Mouse (Mus musculus): ENCODE results near the gene She. TPM values are rescaled to one million over a fixed set of nuclear protein-coding genes. Genes with fewer than 3 reads are reported as not detected.

The She gene
- total and polyA plus RNA-seq, 2 experiments from 2014 or later, result 4.6 to 11.9 TPM

GRCm38 (mm10) chr3:89907846-89908245 is 76.7 kb downstream of the She start:
- Histone ChIP-seq H3K4me2 (ENCODE audit: low read depth, low read length) (no peak overlapping the region), H3K9me3 (replicated peaks; ENCODE audit: control insufficient read depth, low read length) (no peaks in the 10 kb centered on the region), H3K27me3 (ENCODE audit: control insufficient read depth, insufficient read depth, low read length) (peaks cover 15% of the 10 kb centered on the region), H3K9ac (replicated peaks; ENCODE audit: low read depth, low read length) (no peak overlapping the region), H3K27ac (ENCODE audit: low read depth) (no peak overlapping the region), H3K36me3 (replicated peaks; ENCODE audit: control insufficient read depth, insufficient read depth, low read length) (no peaks in the 10 kb centered on the region), H3K4me3 (ENCODE audit: low read depth, low read length) (no peak overlapping the region), H3K4me1 (ENCODE audit: control insufficient read depth, insufficient read depth) (peaks cover 4% of the 10 kb centered on the region; the same call in 1 of the 2 replicates)
- no peak for DNase-seq (ENCODE audit: low spot score)
- WGBS, result 79% methylated on average over 3 of the region's 3 CpGs
- TF ChIP-seq EP300 (IDR thresholded peaks at IDR 0.05; ENCODE audit: low read depth) (no peak), CTCF (IDR thresholded peaks at IDR 0.05; ENCODE audit: low read depth) (no peak)
- no peak for ATAC-seq (ENCODE audit: insufficient read depth, low read depth)

Other genes starting within 250 kb of the She start
- 19.2 and 36.7 TPM in 2 replicates for gene Adar, start 116.3 kb upstream of the She start, total RNA-seq (2014; rRNA removed; ENCODE audit: low replicate concordance)
- 3.8 and 4.4 TPM in 2 replicates for gene Adar, start 116.3 kb upstream of the She start, polyA plus RNA-seq (2015; fragmentation: Nextera tagmentation; extraction: Ambion mirVana)
- gene Chrnb2, start 66.7 kb upstream of the She start, total RNA-seq (2014; rRNA removed; ENCODE audit: low replicate concordance), result 0.11 and 0.15 TPM in 2 replicates
- 0.11 and 0.20 TPM in 2 replicates for gene Chrnb2, start 66.7 kb upstream of the She start, polyA plus RNA-seq (2015; fragmentation: Nextera tagmentation; extraction: Ambion mirVana)
- gene Ube2q1, start 57.8 kb upstream of the She start, total RNA-seq (2014; rRNA removed; ENCODE audit: low replicate concordance), result 36.7 and 80.1 TPM in 2 replicates
- gene Ube2q1, start 57.8 kb upstream of the She start, polyA plus RNA-seq (2015; fragmentation: Nextera tagmentation; extraction: Ambion mirVana), result 4.7 and 5.5 TPM in 2 replicates
- 2.0 and 3.1 TPM in 2 replicates for gene Il6ra, start 81.8 kb downstream of the She start, total RNA-seq (2014; rRNA removed; ENCODE audit: low replicate concordance)
- gene Il6ra, start 81.8 kb downstream of the She start, polyA plus RNA-seq (2015; fragmentation: Nextera tagmentation; extraction: Ambion mirVana), result 0.92 and 1.1 TPM in 2 replicates
- 38.9 and 52.4 TPM in 2 replicates for gene Atp8b2, start 132.1 kb downstream of the She start, total RNA-seq (2014; rRNA removed; ENCODE audit: low replicate concordance)
- gene Atp8b2, start 132.1 kb downstream of the She start, polyA plus RNA-seq (2015; fragmentation: Nextera tagmentation; extraction: Ambion mirVana), result 4.5 and 5.2 TPM in 2 replicates
- gene Hax1, start 167.4 kb downstream of the She start, total RNA-seq (2014; rRNA removed; ENCODE audit: low replicate concordance), result 37.9 and 45.0 TPM in 2 replicates
- gene Hax1, start 167.4 kb downstream of the She start, polyA plus RNA-seq (2015; fragmentation: Nextera tagmentation; extraction: Ambion mirVana), result 64.2 and 70.3 TPM in 2 replicates
- 111 and 183 TPM in 2 replicates for gene 4933434E20Rik, start 220.3 kb downstream of the She start, total RNA-seq (2014; rRNA removed; ENCODE audit: low replicate concordance)
- 151 and 165 TPM in 2 replicates for gene 4933434E20Rik, start 220.3 kb downstream of the She start, polyA plus RNA-seq (2015; fragmentation: Nextera tagmentation; extraction: Ambion mirVana)
- gene Ubap2l, start 221.3 kb downstream of the She start, total RNA-seq (2014; rRNA removed; ENCODE audit: low replicate concordance), result 64.2 and 69.7 TPM in 2 replicates
- gene Ubap2l, start 221.3 kb downstream of the She start, polyA plus RNA-seq (2015; fragmentation: Nextera tagmentation; extraction: Ambion mirVana), result 88.9 and 92.0 TPM in 2 replicates
- gene Tpm3, start 241.3 kb downstream of the She start, total RNA-seq (2014; rRNA removed; ENCODE audit: low replicate concordance), result 88.0 and 99.5 TPM in 2 replicates
- gene Tpm3, start 241.3 kb downstream of the She start, polyA plus RNA-seq (2015; fragmentation: Nextera tagmentation; extraction: Ambion mirVana), result 139 and 145 TPM in 2 replicates

All from heart, postnatal 0 days (tissue).